Mouse (Mus musculus) heart, adult 2 months (tissue): Measurements from ENCODE around the gene Suz12.

Experiments
- CTCF ChIP-seq: fragments of 200-600 bp; IDR thresholded peaks from 2 replicates; pipeline ENCODE4 v1.8.1; 2022; ENCODE audit warnings: antibody characterized with exemption, mild to moderate bottlenecking, moderate library complexity
- EP300 ChIP-seq: fragments of 200-500 bp; IDR thresholded peaks from 2 replicates; pipeline ENCODE4 v1.6.1; 2011; ENCODE audit warnings: low read depth, low read length, control low read depth; ENCODE audit not compliant: insufficient read depth
- POLR2A ChIP-seq: fragments of 200-500 bp; IDR thresholded peaks from 2 replicates; pipeline ENCODE4 v1.6.1; 2011; ENCODE audit warnings: mild to moderate bottlenecking, low read depth, low read length, control low read depth; ENCODE audit not compliant: insufficient read depth

GRCm38 (mm10) chr11:79993356-79994270 lies 707 bp downstream of the Suz12 start:
- TF ChIP-seq POLR2A: no peak
- no peak for TF ChIP-seq CTCF
- no peak for TF ChIP-seq EP300
